In the genomic region with DNA sequence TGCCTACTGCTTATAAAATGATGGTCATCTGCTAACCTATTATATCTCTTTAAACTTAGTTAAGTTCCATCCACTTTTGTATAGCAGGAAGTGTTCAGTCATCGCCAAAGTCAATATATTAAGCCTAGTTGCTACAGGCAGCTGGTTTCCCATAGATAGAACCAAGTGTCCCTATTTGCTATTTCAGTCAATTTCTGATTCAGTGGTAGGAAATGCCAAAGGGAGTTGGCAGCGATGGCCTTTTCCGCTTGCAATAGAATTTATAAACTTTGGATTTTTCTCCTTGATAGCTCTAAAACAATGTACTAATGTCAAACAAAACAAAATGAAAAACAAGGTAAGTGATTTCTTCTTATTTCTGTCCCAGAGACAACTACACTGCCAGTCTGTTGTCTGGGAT, we compare ENCODE assay signal across 18 mouse cellular contexts. TPM values are rescaled to one million over a fixed set of nuclear protein-coding genes. Genes with fewer than 3 reads are reported as not detected.
DNase-seq lines count a peak whose midpoint lies in the region; ATAC-seq and TF ChIP-seq lines count a peak whose summit lies in the region.
"Had no signal": no experiment of that assay in that cellular context is flagged by ENCODE, and none has a peak within 500 bp of the region (broad histone marks: within the 10 kb centered on the region; RNA-seq: fewer than 3 reads in every experiment).

No protein-coding gene starts in this region.

- no peaks in the 10 kb centered on the region for H3K27me3 ChIP-seq in heart, embryonic 15.5 days
- H3K27me3 ChIP-seq: embryonic facial prominence, embryonic 15.5 days; hindbrain, embryonic 15.5 days had no signal

- 76% methylated on average over 3 of the region's 3 CpGs for WGBS in heart, embryonic 15.5 days

- H3K4me2 ChIP-seq in heart, embryonic 15.5 days, result no peak overlapping the region
- H3K4me2 ChIP-seq: embryonic facial prominence, embryonic 15.5 days; hindbrain, embryonic 15.5 days had no signal

- no peaks in the 10 kb centered on the region for H3K9me3 ChIP-seq in heart, embryonic 15.5 days (replicated peaks)
- H3K9me3 ChIP-seq: embryonic facial prominence, embryonic 15.5 days; forebrain, embryonic 10.5 days; hindbrain, embryonic 15.5 days had no signal

- H3K27ac ChIP-seq in heart, embryonic 15.5 days, result peak overlapping the region; percentile 31; the same call in 1 of the 2 replicates
- peak overlapping the region; percentile 49; the same call in 1 of the 2 replicates for H3K27ac ChIP-seq in layer of hippocampus, adult 2 months
- peak overlapping the region; percentile 40; the same call in 1 of the 2 replicates for H3K27ac ChIP-seq in cortical plate, adult 2 months (ENCODE audit: insufficient read depth, low read length)
- H3K27ac ChIP-seq: embryonic facial prominence, embryonic 15.5 days; forebrain, embryonic 10.5 days; hindbrain, embryonic 15.5 days had no signal

- intact Hi-C loops in heart, postnatal 36 days (cut with DNase I), result no loop called here

- no peak for TF ChIP-seq CTCF in layer of hippocampus, adult 2 months (conservative IDR thresholded peaks at IDR 0.05)
- no peak for TF ChIP-seq CTCF in cortical plate, adult 2 months (IDR thresholded peaks at IDR 0.05; ENCODE audit: extremely low read depth, insufficient read depth, low read length)

- H3K36me3 ChIP-seq in heart, embryonic 15.5 days, result no peaks in the 10 kb centered on the region
- H3K36me3 ChIP-seq: embryonic facial prominence, embryonic 15.5 days; forebrain, embryonic 10.5 days; hindbrain, embryonic 15.5 days had no signal

- H3K4me3 ChIP-seq in heart, embryonic 15.5 days, result no peak overlapping the region
- H3K4me3 ChIP-seq in layer of hippocampus, adult 2 months, result no peak overlapping the region
- no peak overlapping the region for H3K4me3 ChIP-seq in cortical plate, adult 2 months (ENCODE audit: insufficient read depth, low read length)
- H3K4me3 ChIP-seq: embryonic facial prominence, embryonic 15.5 days; erythroblast, embryonic 14.5 days; forebrain, embryonic 10.5 days; hindbrain, embryonic 15.5 days had no signal

- ATAC-seq in heart, embryonic 15.5 days (replicated peaks; ENCODE audit: insufficient number of reproducible peaks, insufficient read depth, low FRiP score, low read depth), result no peak
- ATAC-seq: forebrain, embryonic 14.5 days had no signal

- H3K9ac ChIP-seq in heart, embryonic 15.5 days, result no peak overlapping the region
- H3K9ac ChIP-seq: embryonic facial prominence, embryonic 15.5 days; hindbrain, embryonic 15.5 days had no signal

- no peak for TF ChIP-seq POLR2A in cortical plate, adult 2 months (IDR thresholded peaks at IDR 0.05; ENCODE audit: extremely low read depth, insufficient read depth, low read length)

- H3K4me1 ChIP-seq in heart, embryonic 15.5 days (replicated peaks), result peaks cover 10% of the 10 kb centered on the region
- H3K4me1 ChIP-seq in cortical plate, adult 2 months (ENCODE audit: control insufficient read depth, insufficient read depth, low read length), result no peaks in the 10 kb centered on the region; the same call in 1 of the 2 replicates
- H3K4me1 ChIP-seq: embryonic facial prominence, embryonic 15.5 days had no signal

- no peak for DNase-seq in heart, postnatal 36 days
- no peak for DNase-seq in layer of hippocampus, adult 2 months (ENCODE audit: low spot score in 2 of 2)
- no peak for DNase-seq in layer of hippocampus, adult 9-10 months (ENCODE audit: low spot score)
- DNase-seq in lung, postnatal 10 days, result peak; percentile 14
- DNase-seq in lung, postnatal 25 days (ENCODE audit: low spot score), result no peak
- DNase-seq: adrenal gland, adult 2 months; adrenal gland, postnatal 25 days; cerebellum, adult 2 months; cerebellum, postnatal 10 days; embryo, embryonic 11 days; gastrocnemius, postnatal 14 days had no signal

RNA-seq across cellular contexts. Expression of a gene that starts 5.7 kb away (rescaled TPM):
- polyA plus RNA-seq in heart, embryonic 15.5 days (2015; fragmentation: Nextera tagmentation; extraction: Ambion mirVana), result 225 and 252 TPM in 2 replicates
- total RNA-seq in heart, postnatal 36 days (2021), result 100 to 1,000 TPM; 112 to 113 TPM
- total RNA-seq in layer of hippocampus, adult 2 months (2021), result 100 to 1,000 TPM; 263 to 265 TPM
- polyA plus RNA-seq in cortical plate, adult 2 months (2012; rRNA removed), result 312 and 335 TPM in 2 replicates
